Mouse (Mus musculus) kidney, postnatal 14 days (tissue): ENCODE results near the gene Tex14.

Experiments
- DNase-seq: peaks from one replicate; pipeline ENCODE4 v3.0.0; 2022; ENCODE audit warnings: mixed read lengths

Tex14 gene

GRCm38 (mm10) chr11:87592713-87593598, 188.1 kb downstream of the Tex14 start:
- peak; percentile 73 for DNase-seq

- DNase-seq = no peak
These were observed 190.5 kb downstream of the Tex14 start for GRCm38 (mm10) chr11:87595327-87595841.

GRCm38 (mm10) chr11:87595976-87596375, 191.1 kb downstream of the Tex14 start:
- DNase-seq = no peak

- DNase-seq = peak; percentile 1
These were observed 191.6 kb downstream of the Tex14 start for GRCm38 (mm10) chr11:87596492-87596891.

GRCm38 (mm10) chr11:87597061-87597460, 192.2 kb downstream of the Tex14 start:
- peak; percentile 1 for DNase-seq

DNA sequence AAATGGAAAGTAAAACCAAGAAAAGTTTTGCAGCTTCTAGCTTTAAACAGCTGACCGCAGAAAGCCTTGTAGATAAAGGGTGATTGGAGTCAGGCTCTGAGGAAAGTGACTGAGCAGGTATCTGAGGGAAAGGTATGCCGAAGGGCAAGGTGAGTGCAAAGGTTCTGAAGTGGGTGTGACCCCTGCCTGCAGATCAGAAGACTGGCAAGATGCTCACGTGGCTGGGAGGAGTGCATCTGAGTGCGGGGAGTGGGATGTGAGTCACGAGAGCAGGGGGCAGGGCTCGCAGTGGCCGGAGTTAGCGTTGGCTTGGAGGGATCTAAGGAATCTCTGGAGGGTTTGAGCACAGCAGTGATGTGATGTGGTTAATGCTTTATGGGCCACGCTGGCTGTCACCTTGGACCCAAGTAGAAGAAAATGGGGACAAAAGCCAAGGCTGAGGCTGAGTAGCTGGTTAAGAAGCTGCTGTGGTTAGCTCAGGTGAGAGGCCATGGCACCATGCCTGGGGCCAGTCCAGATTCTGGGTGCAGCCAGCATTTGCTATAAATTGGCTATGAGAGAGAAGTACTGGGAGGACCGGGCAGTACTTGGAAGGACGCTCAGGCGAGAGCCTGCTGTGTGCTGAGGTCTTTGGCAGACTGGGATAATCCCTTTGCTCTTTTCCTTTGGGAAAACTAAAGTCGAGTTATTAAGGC, 194.7 kb downstream of the Tex14 start:
- peak; percentile 9 for DNase-seq

DNA sequence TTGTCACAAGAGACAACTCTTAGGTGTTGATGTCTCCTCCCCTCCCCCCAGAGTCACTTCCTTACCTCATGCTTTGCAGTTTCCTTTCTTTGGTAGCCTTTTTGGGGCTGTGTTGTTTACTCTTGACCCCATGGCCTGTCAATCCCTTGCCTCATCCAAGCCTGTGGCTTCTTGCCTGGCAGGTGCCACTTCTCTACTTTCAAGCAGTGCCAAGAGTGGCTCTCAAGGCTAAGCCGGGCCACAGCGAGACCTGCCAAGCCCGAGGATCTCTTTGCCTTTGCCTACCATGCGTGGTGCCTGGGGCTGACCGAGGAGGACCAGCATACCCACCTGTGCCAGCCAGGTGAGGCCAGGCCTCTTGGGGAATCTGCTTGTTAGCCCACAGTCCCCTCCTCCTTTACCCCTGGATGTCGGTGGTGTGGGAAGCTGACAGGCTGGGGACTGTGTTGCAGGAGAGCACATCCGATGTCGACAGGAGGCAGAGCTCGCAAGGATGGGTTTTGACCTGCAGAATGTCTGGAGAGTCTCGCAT, 195.5 kb downstream of the Tex14 start:
- peak; percentile 0 for DNase-seq

GRCm38 (mm10) chr11:87602234-87602633, 197.4 kb downstream of the Tex14 start:
- DNase-seq = no peak

GRCm38 (mm10) chr11:87603571-87603970, 198.7 kb downstream of the Tex14 start:
- no peak for DNase-seq
